Mouse (Mus musculus) lung, embryonic 16.5 days (tissue): Measurements from ENCODE around the gene Rarb. TPM values are rescaled to one million over a fixed set of nuclear protein-coding genes. Genes with fewer than 3 reads are reported as not detected.

ENCODE experiments used
- ATAC-seq: fragments of 200-750 bp; cut with Nextera tagmentation; 2 replicates; pipeline ENCODE4 v1.8.0; 2017; ENCODE audit warnings: low read depth, mild to moderate bottlenecking, moderate library complexity
- H3K27ac ChIP-seq: fragments of 300-500 bp; sonication (generic); 2 replicates; pipeline ENCODE4 v1.5.1; 2014; ENCODE audit warnings: mild to moderate bottlenecking, control low read depth, low read length
- H3K27me3 ChIP-seq: fragments of 300-500 bp; sonication (generic); 2 replicates; pipeline ENCODE4 v1.6.1; 2014; ENCODE audit warnings: low read depth, low read length, mixed read lengths; ENCODE audit not compliant: control insufficient read depth, insufficient read depth
- H3K36me3 ChIP-seq: fragments of 300-500 bp; sonication (generic); 2 replicates; pipeline ENCODE4 v1.6.1; 2014; ENCODE audit warnings: low read length; ENCODE audit not compliant: control insufficient read depth, insufficient read depth
- H3K4me1 ChIP-seq: fragments of 300-500 bp; sonication (generic); replicated peaks from 2 replicates; pipeline ENCODE4 v1.6.1; 2014; ENCODE audit warnings: low read length, mixed read lengths; ENCODE audit not compliant: control insufficient read depth, insufficient read depth
- H3K4me2 ChIP-seq: fragments of 300-500 bp; sonication (generic); 2 replicates; pipeline ENCODE4 v1.6.1; 2014; ENCODE audit warnings: low read depth, low read length, control low read depth
- H3K4me3 ChIP-seq: fragments of 300-500 bp; sonication (generic); 2 replicates; pipeline ENCODE4 v1.5.1; 2014; ENCODE audit warnings: mild to moderate bottlenecking, low read length, control low read depth
- H3K9ac ChIP-seq: fragments of 300-500 bp; sonication (generic); 2 replicates; pipeline ENCODE4 v1.6.1; 2014; ENCODE audit warnings: low read length, control low read depth
- H3K9me3 ChIP-seq: fragments of 300-500 bp; sonication (generic); 2 replicates; pipeline ENCODE4 v1.6.1; 2016; ENCODE audit warnings: low read length; ENCODE audit not compliant: control insufficient read depth
- WGBS: fragments of 180-500 bp; shearing (Covaris S2); extraction: QIAGEN DNeasy Blood & Tissue Kit; methylation state at CpG from one replicate; pipeline ENCODE4 v1.1.7; 2014; 5-methylcytosine and 5-hydroxymethylcytosine counted together
- polyA plus RNA-seq: library from polyadenylated mRNA; unstranded; fragments of >200 nt; fragmentation: Nextera tagmentation; extraction: Ambion mirVana; gene quantifications from 2 replicates; pipeline ENCODE4 v1.2.1, GENCODE M21; 2015

The Rarb gene
- polyA plus RNA-seq: 10.8 and 11.8 TPM in 2 replicates

DNA sequence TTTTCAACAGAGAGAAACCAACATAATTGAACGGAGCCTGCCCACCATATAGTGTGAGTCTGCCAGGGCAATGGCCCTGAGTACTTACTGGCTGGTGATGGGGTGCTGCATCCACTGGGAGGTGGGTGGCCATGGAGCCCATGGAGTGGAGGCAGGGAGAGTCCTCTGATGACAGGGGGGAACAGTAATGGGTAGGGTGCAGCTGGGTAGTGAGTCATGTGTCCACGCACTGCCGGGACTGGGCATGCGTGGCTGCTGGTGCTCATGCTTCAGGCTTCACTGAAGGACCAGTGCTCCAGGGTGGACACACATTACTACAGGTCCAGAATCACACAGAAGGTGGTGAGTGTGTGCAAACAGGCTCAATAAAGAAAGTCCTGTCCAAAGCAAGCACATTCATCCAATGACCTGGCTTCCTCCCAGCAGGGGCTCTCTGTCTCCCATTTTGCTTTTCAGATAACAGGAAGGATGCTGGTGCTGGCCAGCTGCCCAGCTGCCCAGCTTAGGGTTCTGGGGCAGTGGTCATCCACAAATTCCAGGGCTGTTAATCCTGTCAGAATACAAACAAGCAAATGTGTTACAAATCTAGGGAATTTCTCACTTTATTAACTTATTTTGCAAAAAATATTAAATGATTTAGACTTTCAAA lies at the start of gene Rarb:
Rarb (minus strand) TSS at position 555 of the 649 bp plus-strand sequence.
- Histone ChIP-seq H3K4me3 (no peak within 1 kb of the TSS), H3K4me2 (no peak within 1 kb of the TSS), H3K4me1 (peaks cover 3% of the 10 kb centered on the region; the same call in 1 of the 2 replicates), H3K9me3 (no peaks in the 10 kb centered on the region), H3K27me3 (no peaks in the 10 kb centered on the region), H3K9ac (no peak within 1 kb of the TSS), H3K27ac (no peak within 1 kb of the TSS), H3K36me3 (no peaks in the 10 kb centered on the region)
- WGBS: 85% methylated on average over 4 of the region's 4 CpGs
- ATAC-seq: no peak

- WGBS: 69% methylated on average over 3 of the region's 3 CpGs
- no peaks in the 10 kb centered on the region for H3K27me3 ChIP-seq
- H3K4me2 ChIP-seq: no peak overlapping the region
- no peak overlapping the region for H3K27ac ChIP-seq
- no peak for ATAC-seq
- no peak overlapping the region for H3K9ac ChIP-seq
- no peak overlapping the region for H3K4me3 ChIP-seq
- no peaks in the 10 kb centered on the region for H3K36me3 ChIP-seq
- no peaks in the 10 kb centered on the region for H3K9me3 ChIP-seq
- no peaks in the 10 kb centered on the region; the same call in 1 of the 2 replicates for H3K4me1 ChIP-seq
Observed at GRCm38 (mm10) chr14:16842036-16842435, 23.1 kb upstream of the Rarb start.

DNA sequence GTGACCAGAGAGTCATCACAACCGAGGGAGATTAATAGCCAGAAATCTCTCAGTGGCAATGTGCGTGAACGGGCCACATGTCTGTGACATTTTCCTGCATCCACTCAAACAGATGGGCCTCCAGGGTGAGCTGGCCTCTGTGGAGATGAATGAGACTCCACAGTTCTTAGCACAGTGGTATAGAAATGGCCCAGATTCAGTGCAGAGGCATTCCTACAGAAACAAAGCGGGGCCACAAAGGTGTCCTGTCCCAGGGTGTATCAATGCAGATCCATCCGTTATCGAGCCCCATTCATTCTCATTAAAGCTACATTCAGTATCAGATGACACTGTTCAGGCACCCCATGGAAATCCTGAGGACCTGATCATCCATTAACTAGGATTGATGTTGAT lies 22.6 kb upstream of the Rarb start:
- 71% methylated on average over 6 of the region's 6 CpGs for WGBS
- no peak for ATAC-seq

GRCm38 (mm10) chr14:16840951-16841596 lies 22.1 kb upstream of the Rarb start:
- Histone ChIP-seq H3K9ac (no peak overlapping the region), H3K36me3 (no peaks in the 10 kb centered on the region), H3K9me3 (no peaks in the 10 kb centered on the region), H3K4me2 (no peak overlapping the region), H3K4me3 (no peak overlapping the region), H3K27ac (no peak overlapping the region), H3K27me3 (no peaks in the 10 kb centered on the region), H3K4me1 (no peaks in the 10 kb centered on the region; the same call in 1 of the 2 replicates)
- WGBS: 52% methylated on average over 8 of the region's 8 CpGs
- ATAC-seq: peak; percentile 92

More for the DNA sequence above, 22.6 kb upstream of the Rarb start:
- no peaks in the 10 kb centered on the region for H3K9me3 ChIP-seq
- H3K27me3 ChIP-seq: no peaks in the 10 kb centered on the region
- H3K9ac ChIP-seq: no peak overlapping the region
- H3K4me1 ChIP-seq: no peaks in the 10 kb centered on the region; the same call in 1 of the 2 replicates
- H3K27ac ChIP-seq: no peak overlapping the region
- no peak overlapping the region for H3K4me2 ChIP-seq
- no peaks in the 10 kb centered on the region for H3K36me3 ChIP-seq
- no peak overlapping the region for H3K4me3 ChIP-seq

DNA sequence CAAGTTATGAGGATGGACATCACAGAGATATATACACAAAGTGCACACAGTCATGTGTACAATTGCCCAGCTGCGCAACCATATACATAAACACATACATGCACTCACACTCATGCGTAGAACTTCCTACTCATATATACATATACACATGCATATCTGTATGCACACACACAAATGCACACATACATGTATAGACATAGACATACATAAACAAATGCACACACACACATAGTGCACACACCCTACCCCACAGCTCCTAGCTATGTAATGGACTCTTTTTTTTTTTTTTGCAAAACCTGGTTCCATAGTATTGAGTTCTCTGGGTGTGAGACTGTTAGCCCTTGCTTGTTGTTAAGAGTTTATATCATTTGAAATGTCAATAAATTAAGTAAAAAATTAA lies 21.2 kb upstream of the Rarb start:
- Histone ChIP-seq H3K4me2 (no peak overlapping the region), H3K4me3 (no peak overlapping the region), H3K27me3 (no peaks in the 10 kb centered on the region), H3K36me3 (no peaks in the 10 kb centered on the region), H3K4me1 (no peaks in the 10 kb centered on the region; the same call in 1 of the 2 replicates), H3K9ac (no peak overlapping the region), H3K9me3 (no peaks in the 10 kb centered on the region), H3K27ac (no peak overlapping the region)
- WGBS: 88% methylated on average over 2 of the region's 2 CpGs
- ATAC-seq: no peak

GRCm38 (mm10) chr14:16815096-16815741 lies 3.7 kb downstream of the Rarb start:
- Histone ChIP-seq H3K27me3 (no peaks in the 10 kb centered on the region), H3K9me3 (no peaks in the 10 kb centered on the region), H3K4me3 (no peak overlapping the region), H3K9ac (no peak overlapping the region), H3K4me2 (no peak overlapping the region), H3K36me3 (no peaks in the 10 kb centered on the region), H3K27ac (no peak overlapping the region), H3K4me1 (peaks cover 3% of the 10 kb centered on the region; the same call in 1 of the 2 replicates)
- WGBS: 45% methylated on average over 1 of the region's 1 CpGs
- 0 out of 2 replicates have a peak, but pooled peaks have one; percentile 26 for ATAC-seq

DNA sequence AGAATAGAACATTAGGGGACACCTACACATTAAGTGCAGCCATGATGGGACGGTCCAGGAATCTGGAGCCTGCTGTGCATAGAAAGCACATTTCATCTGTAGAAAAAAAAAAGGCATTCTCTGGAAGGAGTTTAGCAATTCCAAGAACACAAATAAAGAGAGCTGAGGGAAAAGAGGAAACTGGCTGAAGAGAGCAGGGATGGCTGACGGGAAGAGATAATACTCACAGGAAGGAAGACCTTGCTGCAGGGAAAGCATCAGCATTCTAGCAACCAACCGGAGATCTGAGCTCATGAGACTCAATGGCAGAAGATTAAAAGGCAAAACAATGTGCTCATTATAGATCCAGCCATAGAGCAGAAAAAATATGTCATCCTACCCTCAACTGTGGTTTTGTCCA lies 12.8 kb downstream of the Rarb start:
- WGBS: 75% methylated on average over 3 of the region's 3 CpGs
- no peak overlapping the region for H3K9ac ChIP-seq
- H3K4me3 ChIP-seq: no peak overlapping the region
- H3K4me1 ChIP-seq: no peaks in the 10 kb centered on the region
- no peak overlapping the region for H3K27ac ChIP-seq
- H3K36me3 ChIP-seq: no peaks in the 10 kb centered on the region
- H3K27me3 ChIP-seq: no peaks in the 10 kb centered on the region
- no peak overlapping the region for H3K4me2 ChIP-seq
- ATAC-seq: no peak
- no peaks in the 10 kb centered on the region for H3K9me3 ChIP-seq

GRCm38 (mm10) chr14:16790161-16790560 lies 28.8 kb downstream of the Rarb start:
- Histone ChIP-seq H3K9ac (no peak overlapping the region), H3K36me3 (no peaks in the 10 kb centered on the region), H3K4me1 (no peaks in the 10 kb centered on the region), H3K27me3 (no peaks in the 10 kb centered on the region), H3K4me3 (no peak overlapping the region), H3K9me3 (no peaks in the 10 kb centered on the region), H3K4me2 (no peak overlapping the region), H3K27ac (no peak overlapping the region)
- WGBS: 77% methylated on average over 1 of the region's 1 CpGs
- no peak for ATAC-seq

DNA sequence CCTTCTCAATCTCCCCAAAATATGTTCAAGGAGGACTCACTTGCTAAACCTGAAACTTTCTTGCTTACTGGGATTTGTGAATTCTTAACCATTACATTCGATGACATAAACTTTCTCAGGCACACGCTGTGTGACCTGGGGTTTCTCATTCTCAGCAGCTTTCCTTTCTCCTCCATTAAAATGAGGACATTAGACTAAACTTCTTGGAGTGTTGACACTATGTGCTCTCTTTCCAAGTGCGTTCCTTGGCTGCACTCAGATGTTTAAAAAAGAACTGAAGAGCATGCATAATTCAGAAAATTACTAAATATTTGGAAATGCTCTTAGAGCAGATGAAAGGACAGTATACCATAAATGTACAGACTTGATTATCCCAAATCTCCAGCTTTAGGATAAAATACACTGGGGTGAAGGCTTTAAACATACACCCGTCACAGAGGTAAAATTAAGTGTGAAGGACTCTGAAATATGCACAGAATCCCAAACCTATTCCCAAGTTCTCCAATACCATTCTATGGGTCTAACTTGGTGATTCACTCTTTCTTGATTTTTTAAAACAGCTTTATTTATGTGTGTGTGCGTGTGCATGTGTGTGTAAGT lies 36.9 kb downstream of the Rarb start:
- peak overlapping the region; percentile 41; the same call in 1 of the 2 replicates for H3K27ac ChIP-seq
- no peaks in the 10 kb centered on the region for H3K27me3 ChIP-seq
- H3K4me2 ChIP-seq: no peak overlapping the region
- 39% methylated on average over 5 of the region's 5 CpGs for WGBS
- H3K36me3 ChIP-seq: no peaks in the 10 kb centered on the region
- H3K4me3 ChIP-seq: no peak overlapping the region
- ATAC-seq: peak; percentile 91
- peaks cover 9% of the 10 kb centered on the region; the same call in 1 of the 2 replicates for H3K4me1 ChIP-seq
- H3K9ac ChIP-seq: no peak overlapping the region
- H3K9me3 ChIP-seq: no peaks in the 10 kb centered on the region
